Mouse (Mus musculus): ENCODE results near the gene Prdx3.

The Prdx3 gene

DNA sequence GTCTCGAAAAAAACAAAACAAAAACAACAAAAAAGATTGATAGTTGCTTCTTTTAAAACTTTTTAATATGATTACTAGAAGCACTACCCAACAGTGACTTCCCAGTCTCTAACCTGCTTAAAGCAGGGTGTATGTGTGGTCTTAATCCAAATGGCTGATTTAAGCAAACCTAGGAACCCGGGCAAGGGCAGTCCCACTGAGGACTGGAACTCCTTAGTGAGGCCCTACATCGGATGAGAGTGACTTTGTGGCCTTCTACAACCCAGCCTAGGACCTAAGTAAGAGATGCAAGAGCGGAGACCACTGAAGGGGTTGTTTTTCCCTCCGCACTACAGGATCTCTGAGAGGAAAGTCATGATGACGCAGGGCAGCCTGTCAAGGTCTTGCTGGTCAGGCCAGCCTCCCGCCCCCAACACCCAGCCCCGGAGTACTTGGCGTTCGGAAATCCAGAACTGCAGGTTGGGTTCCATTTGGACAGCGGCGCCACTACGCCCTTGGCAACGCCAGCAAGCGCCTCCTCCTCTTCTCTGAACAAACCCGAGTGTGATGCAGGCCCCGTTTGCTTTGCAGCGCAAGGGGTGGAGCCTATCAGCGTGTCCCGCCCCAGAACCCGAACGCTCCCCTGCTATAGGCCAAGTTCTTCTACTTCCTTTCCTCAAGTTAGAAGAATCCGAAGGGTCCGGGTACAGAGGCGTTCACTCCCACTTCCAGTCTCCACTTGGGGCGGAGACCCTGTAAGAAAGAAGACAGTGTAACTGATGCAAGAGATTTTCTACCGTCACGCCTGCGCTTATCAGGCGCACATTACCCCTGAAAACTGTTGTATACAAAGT lies 13.3 kb downstream of the Prdx3 start, which contains the start of gene Sfxn4:
Sfxn4 (minus strand) TSS at position 612 of the 833 bp plus-strand sequence.
- DNase-seq: peak; percentile 78

DNA sequence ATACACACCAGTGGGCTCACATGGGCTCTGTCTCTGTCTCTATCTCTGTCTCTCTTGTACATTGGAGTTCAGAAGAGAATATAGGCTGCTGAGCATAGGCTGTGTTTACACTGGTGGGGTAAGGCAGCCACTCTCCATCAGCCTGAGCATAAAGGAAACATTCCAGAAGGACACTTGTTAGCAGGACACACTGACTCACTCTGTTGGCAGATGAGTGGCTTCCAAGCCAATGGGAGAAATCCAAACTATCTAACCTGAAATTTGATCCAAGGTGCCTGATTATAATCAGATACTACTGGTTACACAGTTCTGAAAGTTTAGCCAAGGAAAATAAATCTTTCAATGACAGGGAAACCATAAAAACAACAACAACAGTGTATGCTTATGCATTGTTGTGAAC lies 28.6 kb downstream of the Prdx3 start:
- no peak for DNase-seq

- DNase-seq: no peak
These were observed 31.0 kb downstream of the Prdx3 start for GRCm38 (mm10) chr19:60843324-60843723.

GRCm38 (mm10) chr19:60837747-60838146 lies 36.6 kb downstream of the Prdx3 start:
- DNase-seq: peak; percentile 76

GRCm38 (mm10) chr19:60818677-60819076 lies 55.7 kb downstream of the Prdx3 start:
- DNase-seq: no peak

All from right cerebral cortex, postnatal 4 days (tissue).